Mouse (Mus musculus) stomach, embryonic 16.5 days (tissue): ENCODE measurements around the gene Gli2. TPM values are rescaled to one million over a fixed set of nuclear protein-coding genes. Genes with fewer than 3 reads are reported as not detected.

Experiments used
- ATAC-seq: fragments of 200-750 bp; cut with Nextera tagmentation; 2 replicates; pipeline ENCODE4 v1.8.0; 2017; ENCODE audit warnings: moderate number of reproducible peaks, moderate TSS enrichment; ENCODE audit not compliant: insufficient read depth, low FRiP score
- H3K27ac ChIP-seq: fragments of 300-500 bp; sonication (generic); 2 replicates; pipeline ENCODE4 v1.5.1; 2014; ENCODE audit warnings: low read length
- H3K27me3 ChIP-seq: fragments of 300-500 bp; sonication (generic); 2 replicates; pipeline ENCODE4 v1.6.1; 2014; ENCODE audit warnings: low read length, control low read depth, mixed read lengths; ENCODE audit not compliant: control insufficient read depth, insufficient read depth
- H3K36me3 ChIP-seq: fragments of 300-500 bp; sonication (generic); 2 replicates; pipeline ENCODE4 v1.6.1; 2014; ENCODE audit warnings: low read length; ENCODE audit not compliant: control insufficient read depth, insufficient read depth
- H3K4me1 ChIP-seq: fragments of 300-500 bp; sonication (generic); 2 replicates; pipeline ENCODE4 v1.6.1; 2014; ENCODE audit warnings: low read length, control low read depth, mixed read lengths; ENCODE audit not compliant: control insufficient read depth, insufficient read depth
- H3K4me2 ChIP-seq: fragments of 300-500 bp; sonication (generic); 2 replicates; pipeline ENCODE4 v1.6.1; 2014; ENCODE audit warnings: low read depth, low read length, mixed read lengths
- H3K4me3 ChIP-seq: fragments of 300-500 bp; sonication (generic); replicated peaks from 2 replicates; pipeline ENCODE4 v1.5.1; 2014; ENCODE audit warnings: mild to moderate bottlenecking, low read length
- H3K9ac ChIP-seq: fragments of 300-500 bp; sonication (generic); 2 replicates; pipeline ENCODE4 v1.6.1; 2014; ENCODE audit warnings: low read length
- H3K9me3 ChIP-seq: fragments of 300-500 bp; sonication (generic); replicated peaks from 2 replicates; pipeline ENCODE4 v1.6.1; 2016; ENCODE audit warnings: low read length, control low read depth; ENCODE audit not compliant: control insufficient read depth
- WGBS: fragments of 180-500 bp; shearing (Covaris S2); extraction: QIAGEN DNeasy Blood & Tissue Kit; methylation state at CpG from one replicate; pipeline ENCODE4 v1.1.7; 2014; 5-methylcytosine and 5-hydroxymethylcytosine counted together
- polyA plus RNA-seq: library from polyadenylated mRNA; unstranded; fragments of >200 nt; fragmentation: Nextera tagmentation; extraction: Ambion mirVana; gene quantifications from 2 replicates; pipeline ENCODE4 v1.2.1, GENCODE M21; 2015

Gli2 gene
- polyA plus RNA-seq, 1 experiment from 2014 or later = 9.7 TPM

DNA sequence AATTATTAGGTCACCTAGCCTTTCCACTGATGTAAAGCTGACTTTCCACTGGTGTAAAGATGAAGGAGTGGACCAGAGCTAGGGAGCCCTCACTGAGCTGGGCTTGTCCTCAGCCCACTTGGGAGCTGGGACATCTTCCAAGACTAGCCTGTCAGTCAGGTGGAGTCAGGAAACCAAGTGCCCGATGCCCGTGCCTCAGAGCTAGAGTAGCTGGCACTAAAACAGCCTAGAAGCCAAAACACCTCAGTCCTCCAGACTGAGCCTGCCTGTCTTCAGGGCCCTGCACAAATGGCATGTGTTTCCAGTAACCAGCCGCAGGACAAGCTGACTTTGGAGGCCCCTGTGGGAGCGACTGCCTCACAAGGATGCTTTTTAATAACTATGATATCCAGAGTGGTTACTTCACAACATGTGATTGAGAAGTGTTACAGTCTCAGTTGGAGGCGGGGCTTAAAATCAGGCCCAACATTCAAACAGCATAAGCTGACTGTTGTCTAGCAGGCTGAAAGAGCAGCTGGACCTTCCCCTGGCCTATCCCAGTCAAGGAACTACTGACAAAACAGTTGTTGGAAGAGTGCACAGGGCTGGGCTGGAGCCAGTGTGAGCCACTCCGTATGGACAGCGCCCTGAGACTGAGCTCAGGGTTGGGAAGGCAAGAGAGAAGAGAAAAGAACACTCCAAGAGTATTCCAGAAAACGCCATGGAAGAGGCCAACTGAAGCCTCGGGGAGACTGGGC, 158.2 kb downstream of the Gli2 start:
- WGBS = 71% methylated on average over 9 of the region's 9 CpGs
- Histone ChIP-seq H3K9ac (no peak overlapping the region), H3K27ac (no peak overlapping the region), H3K36me3 (no peaks in the 10 kb centered on the region), H3K4me3 (no peak overlapping the region), H3K27me3 (no peaks in the 10 kb centered on the region), H3K4me2 (no peak overlapping the region), H3K4me1 (peaks cover 5% of the 10 kb centered on the region; the same call in 1 of the 2 replicates), H3K9me3 (no peaks in the 10 kb centered on the region)
- ATAC-seq = peak; percentile 72; the same call in 1 of the 2 replicates

- no peak overlapping the region for H3K27ac ChIP-seq
- 70% methylated on average over 5 of the region's 5 CpGs for WGBS
- no peak overlapping the region for H3K9ac ChIP-seq
- peaks cover 5% of the 10 kb centered on the region; the same call in 1 of the 2 replicates for H3K4me1 ChIP-seq
- no peaks in the 10 kb centered on the region for H3K36me3 ChIP-seq
- no peak overlapping the region for H3K4me2 ChIP-seq
- H3K4me3 ChIP-seq = no peak overlapping the region
- H3K9me3 ChIP-seq = no peaks in the 10 kb centered on the region
- no peak for ATAC-seq
- H3K27me3 ChIP-seq = no peaks in the 10 kb centered on the region
Observed at GRCm38 (mm10) chr1:118891395-118891794, 162.0 kb downstream of the Gli2 start.

DNA sequence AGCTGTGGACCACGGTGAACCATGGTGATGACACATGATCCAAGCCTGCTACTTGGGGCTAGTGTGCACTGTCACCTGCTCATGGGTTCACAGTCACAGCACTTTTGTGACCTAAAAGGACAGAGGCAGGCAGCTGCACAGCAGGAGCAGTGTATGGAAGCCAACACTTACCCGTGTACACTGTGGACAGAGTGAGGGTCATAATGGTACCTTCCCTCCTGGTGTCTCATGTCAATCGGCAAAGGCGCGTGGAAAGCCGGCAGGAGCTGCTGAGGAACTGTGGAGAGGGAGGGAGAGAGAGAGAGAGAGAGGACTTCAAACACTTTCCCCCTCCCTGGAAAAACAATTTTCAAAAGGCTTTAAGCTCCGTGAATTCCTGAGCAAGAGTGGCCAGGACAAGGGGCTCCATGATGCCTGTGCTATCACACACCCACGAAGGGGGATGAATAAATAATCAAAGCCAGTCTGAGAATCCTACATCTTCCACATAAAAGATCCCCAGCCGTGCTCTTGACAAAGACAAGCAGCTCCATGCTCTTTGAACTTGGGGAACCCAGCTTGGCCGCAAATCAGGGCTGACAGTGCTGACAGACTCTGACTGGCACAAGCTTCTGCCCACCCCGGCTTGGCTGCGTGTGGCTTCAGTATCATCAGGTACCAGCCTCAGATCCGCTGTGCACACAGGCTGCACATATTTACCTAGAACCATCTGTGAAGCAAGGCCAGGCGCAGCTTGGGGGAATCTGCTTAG, 163.1 kb downstream of the Gli2 start:
- no peak overlapping the region for H3K4me3 ChIP-seq
- H3K4me2 ChIP-seq = no peak overlapping the region
- no peaks in the 10 kb centered on the region for H3K36me3 ChIP-seq
- WGBS = 62% methylated on average over 14 of the region's 14 CpGs
- no peak overlapping the region for H3K9ac ChIP-seq
- H3K27ac ChIP-seq = no peak overlapping the region
- no peak for ATAC-seq
- H3K9me3 ChIP-seq = no peaks in the 10 kb centered on the region
- peaks cover 5% of the 10 kb centered on the region; the same call in 1 of the 2 replicates for H3K4me1 ChIP-seq
- H3K27me3 ChIP-seq = no peaks in the 10 kb centered on the region

DNA sequence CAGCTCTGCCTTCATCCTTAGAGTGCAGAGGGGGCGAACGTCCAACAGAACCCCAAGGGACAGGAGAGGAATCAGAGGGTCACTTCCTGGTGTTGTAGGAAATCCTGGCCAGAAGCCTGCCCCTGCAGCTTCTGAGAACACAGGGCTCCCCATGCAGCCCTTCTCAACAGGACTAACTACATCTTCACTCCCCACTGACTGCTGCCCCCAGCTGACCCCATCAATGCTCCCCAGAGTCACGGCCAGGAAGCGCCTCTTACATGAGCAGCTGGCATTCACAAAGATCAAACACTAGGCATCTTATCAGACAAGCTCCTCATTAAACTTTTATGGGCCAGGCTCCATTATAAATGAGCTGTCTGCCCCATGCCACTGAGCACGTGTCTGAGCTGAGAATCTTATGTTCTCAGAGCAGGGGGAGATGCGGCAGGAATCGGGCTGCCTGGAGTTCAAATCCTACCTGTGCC, 172.6 kb downstream of the Gli2 start:
- Histone ChIP-seq H3K9ac (no peak overlapping the region), H3K9me3 (no peaks in the 10 kb centered on the region), H3K4me1 (peaks cover 19% of the 10 kb centered on the region), H3K27ac (no peak overlapping the region), H3K36me3 (no peaks in the 10 kb centered on the region), H3K4me3 (no peak overlapping the region), H3K4me2 (no peak overlapping the region), H3K27me3 (no peaks in the 10 kb centered on the region)
- WGBS = 52% methylated on average over 7 of the region's 7 CpGs
- no peak for ATAC-seq

- ATAC-seq = peak; percentile 62
- Histone ChIP-seq H3K27ac (no peak overlapping the region), H3K4me2 (no peak overlapping the region), H3K36me3 (no peaks in the 10 kb centered on the region), H3K4me1 (peaks cover 19% of the 10 kb centered on the region), H3K9me3 (no peaks in the 10 kb centered on the region), H3K9ac (no peak overlapping the region), H3K27me3 (no peaks in the 10 kb centered on the region), H3K4me3 (no peak overlapping the region)
- 38% methylated on average over 6 of the region's 6 CpGs for WGBS
Observed at GRCm38 (mm10) chr1:118878291-118878690, 175.1 kb downstream of the Gli2 start.

DNA sequence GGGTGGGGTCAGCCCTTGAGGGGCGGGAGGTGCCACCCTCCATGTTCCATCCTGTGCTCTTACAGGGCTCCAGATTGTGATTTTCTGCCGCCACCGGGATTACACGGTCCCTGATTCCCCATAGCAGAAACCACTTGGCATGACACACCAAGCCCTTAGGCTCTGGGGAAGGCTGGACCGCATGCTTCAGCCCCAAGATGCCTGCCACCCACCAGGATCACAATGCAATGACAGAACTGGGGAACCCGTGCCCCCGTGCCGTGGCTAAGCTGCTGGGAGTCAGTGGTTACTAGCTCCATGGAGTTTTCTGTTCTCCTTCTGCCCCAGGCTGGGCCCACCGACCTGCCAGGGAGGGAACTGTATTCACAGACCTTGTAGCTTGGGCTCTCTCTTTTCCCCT, 178.2 kb downstream of the Gli2 start:
- WGBS = 88% methylated on average over 9 of the region's 9 CpGs

DNA sequence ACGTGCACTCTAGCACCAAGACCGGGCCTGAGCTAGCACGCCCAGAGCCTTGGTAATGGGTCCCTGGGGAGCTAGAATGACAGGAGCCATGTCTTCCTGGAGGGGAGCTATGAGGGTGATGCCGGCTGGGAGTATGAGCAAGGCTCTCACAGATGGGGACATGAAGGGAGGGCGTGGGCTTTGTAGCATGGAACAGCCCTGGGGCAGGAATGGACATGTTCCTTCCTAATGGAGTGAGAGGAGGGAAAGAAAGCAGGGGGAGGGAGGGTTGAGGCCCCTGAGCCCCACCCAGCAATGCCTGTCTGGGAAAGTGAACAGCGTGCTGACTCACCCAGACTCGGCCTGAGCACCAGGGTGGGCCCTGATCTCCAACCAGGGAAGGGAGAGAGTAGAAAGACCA, 179.9 kb downstream of the Gli2 start:
- Histone ChIP-seq H3K27ac (no peak overlapping the region), H3K9me3 (no peaks in the 10 kb centered on the region)
- 73% methylated on average over 7 of the region's 7 CpGs for WGBS

More for the DNA sequence above, 178.2 kb downstream of the Gli2 start:
- Histone ChIP-seq H3K4me2 (no peak overlapping the region), H3K27ac (no peak overlapping the region), H3K4me1 (peaks cover 13% of the 10 kb centered on the region), H3K9me3 (no peaks in the 10 kb centered on the region), H3K4me3 (no peak overlapping the region), H3K9ac (no peak overlapping the region), H3K36me3 (no peaks in the 10 kb centered on the region), H3K27me3 (no peaks in the 10 kb centered on the region)
- no peak for ATAC-seq

GRCm38 (mm10) chr1:118864735-118865134, 188.7 kb downstream of the Gli2 start:
- WGBS = 58% methylated on average over 9 of the region's 9 CpGs
- no peaks in the 10 kb centered on the region for H3K4me1 ChIP-seq
- no peak overlapping the region for H3K9ac ChIP-seq
- H3K27ac ChIP-seq = no peak overlapping the region
- no peak overlapping the region for H3K4me3 ChIP-seq
- H3K36me3 ChIP-seq = no peaks in the 10 kb centered on the region
- ATAC-seq = no peak
- no peaks in the 10 kb centered on the region for H3K9me3 ChIP-seq
- H3K4me2 ChIP-seq = no peak overlapping the region
- H3K27me3 ChIP-seq = no peaks in the 10 kb centered on the region

More for the DNA sequence above, 179.9 kb downstream of the Gli2 start:
- no peak overlapping the region for H3K4me3 ChIP-seq
- H3K27me3 ChIP-seq = no peaks in the 10 kb centered on the region
- no peak overlapping the region for H3K4me2 ChIP-seq
- H3K36me3 ChIP-seq = no peaks in the 10 kb centered on the region
- no peak overlapping the region for H3K9ac ChIP-seq
- peak; percentile 82 for ATAC-seq
- peaks cover 3% of the 10 kb centered on the region; the same call in 1 of the 2 replicates for H3K4me1 ChIP-seq

DNA sequence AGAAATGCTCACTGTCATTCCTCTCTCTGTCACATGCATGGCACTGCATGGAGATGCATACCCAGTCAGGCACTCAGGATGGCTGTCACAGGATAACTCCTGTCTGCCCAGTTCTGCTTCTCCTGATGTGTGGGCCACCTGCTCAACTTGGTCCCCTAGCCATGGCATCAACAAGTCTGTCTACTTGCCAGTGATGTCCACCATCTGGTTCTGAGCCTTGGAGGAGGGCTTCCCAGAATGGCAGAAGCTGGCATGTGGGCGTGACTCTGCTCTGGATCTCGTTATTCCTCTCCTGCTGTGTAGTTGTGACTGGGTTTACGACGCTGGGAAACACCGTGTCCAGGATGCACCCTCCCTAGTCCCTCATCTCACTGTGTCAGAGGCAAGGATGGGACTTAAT, 189.4 kb downstream of the Gli2 start:
- Histone ChIP-seq H3K4me3 (no peak overlapping the region), H3K9me3 (no peaks in the 10 kb centered on the region), H3K4me2 (no peak overlapping the region), H3K36me3 (no peaks in the 10 kb centered on the region), H3K9ac (no peak overlapping the region), H3K4me1 (no peaks in the 10 kb centered on the region), H3K27ac (no peak overlapping the region), H3K27me3 (no peaks in the 10 kb centered on the region)
- ATAC-seq = no peak
- 72% methylated on average over 5 of the region's 5 CpGs for WGBS
